Mouse (Mus musculus) liver, embryonic 15.5 days (tissue): ENCODE measurements around the gene Sppl2a. TPM values are rescaled to one million over a fixed set of nuclear protein-coding genes. Genes with fewer than 3 reads are reported as not detected.
"Not testable (repeated sequence)": the region's sequence is repeated elsewhere in the genome, so short reads cannot be mapped to it uniquely, and the experiment has no call there.

Experiments
- ATAC-seq: fragments of 200-750 bp; cut with Nextera tagmentation; 2 replicates; pipeline ENCODE4 v1.8.0; 2017; ENCODE audit warnings: moderate number of reproducible peaks, mild to moderate bottlenecking, moderate library complexity; ENCODE audit not compliant: insufficient read depth
- H3K27ac ChIP-seq: fragments of 300-500 bp; sonication (generic); replicated peaks from 2 replicates; pipeline ENCODE4 v1.5.1; 2015; ENCODE audit warnings: mild to moderate bottlenecking, inconsistent platforms
- H3K27me3 ChIP-seq: fragments of 300-500 bp; sonication (generic); 2 replicates; pipeline ENCODE4 v1.6.1; 2015; ENCODE audit warnings: mild to moderate bottlenecking, inconsistent platforms
- H3K36me3 ChIP-seq: fragments of 300-500 bp; sonication (generic); replicated peaks from 2 replicates; pipeline ENCODE4 v1.6.1; 2015; ENCODE audit warnings: moderate library complexity, mild to moderate bottlenecking, inconsistent platforms
- H3K4me1 ChIP-seq: fragments of 300-500 bp; sonication (generic); replicated peaks from 2 replicates; pipeline ENCODE4 v1.6.1; 2015; ENCODE audit warnings: inconsistent platforms
- H3K4me2 ChIP-seq: fragments of 300-500 bp; sonication (generic); 2 replicates; pipeline ENCODE4 v1.6.1; 2015; ENCODE audit warnings: moderate library complexity, mild to moderate bottlenecking, inconsistent platforms
- H3K4me3 ChIP-seq: fragments of 300-500 bp; sonication (generic); replicated peaks from 2 replicates; pipeline ENCODE4 v1.5.1; 2015; ENCODE audit warnings: mild to moderate bottlenecking, inconsistent platforms
- H3K9ac ChIP-seq: fragments of 300-500 bp; sonication (generic); 2 replicates; pipeline ENCODE4 v1.6.1; 2015; ENCODE audit warnings: moderate library complexity, mild to moderate bottlenecking, inconsistent platforms
- H3K9me3 ChIP-seq: fragments of 300-500 bp; sonication (generic); replicated peaks from 2 replicates; pipeline ENCODE4 v1.6.1; 2016; ENCODE audit warnings: inconsistent platforms
- WGBS: fragments of 180-500 bp; shearing (Covaris S2); methylation state at CpG from one replicate; pipeline ENCODE4 v1.1.7; 2015; ENCODE audit warnings: mixed read lengths; ENCODE audit not compliant: insufficient replicate concordance; 5-methylcytosine and 5-hydroxymethylcytosine counted together
- polyA plus RNA-seq: library from polyadenylated mRNA; unstranded; fragments of >200 nt; fragmentation: Nextera tagmentation; extraction: Ambion mirVana; gene quantifications from 2 replicates; pipeline ENCODE4 v1.2.1, GENCODE M21; 2015

Sppl2a gene
- polyA plus RNA-seq, 1 experiment from 2014 or later = 20.0 TPM

- ATAC-seq = no peak
- H3K9ac ChIP-seq = no peak overlapping the region
- no peak overlapping the region for H3K27ac ChIP-seq
- peaks cover 17% of the 10 kb centered on the region for H3K36me3 ChIP-seq
- H3K4me2 ChIP-seq = no peak overlapping the region
- H3K27me3 ChIP-seq = no peaks in the 10 kb centered on the region
- H3K4me3 ChIP-seq = no peak overlapping the region
- 75% methylated on average over 6 of the region's 6 CpGs for WGBS
- no peaks in the 10 kb centered on the region for H3K9me3 ChIP-seq
- peaks cover 3% of the 10 kb centered on the region; the same call in 1 of the 2 replicates for H3K4me1 ChIP-seq
Measured at GRCm38 (mm10) chr2:126896941-126897340, 36.1 kb downstream of the Sppl2a start.

GRCm38 (mm10) chr2:126894245-126894644 is 38.8 kb downstream of the Sppl2a start:
- no peak for ATAC-seq

GRCm38 (mm10) chr2:126892316-126892715 is 40.7 kb downstream of the Sppl2a start:
- H3K36me3 ChIP-seq = peaks cover 6% of the 10 kb centered on the region; the same call in 1 of the 2 replicates
- no peak overlapping the region for H3K4me2 ChIP-seq
- no peak overlapping the region for H3K4me3 ChIP-seq
- no peak overlapping the region for H3K9ac ChIP-seq
- ATAC-seq = no peak
- peaks cover 3% of the 10 kb centered on the region; the same call in 1 of the 2 replicates for H3K4me1 ChIP-seq
- no peak overlapping the region for H3K27ac ChIP-seq
- H3K27me3 ChIP-seq = no peaks in the 10 kb centered on the region
- 79% methylated on average over 7 of the region's 7 CpGs for WGBS
- H3K9me3 ChIP-seq = no peaks in the 10 kb centered on the region

More at GRCm38 (mm10) chr2:126894245-126894644, 38.8 kb downstream of the Sppl2a start:
- Histone ChIP-seq H3K4me1 (peaks cover 3% of the 10 kb centered on the region; the same call in 1 of the 2 replicates), H3K9ac (no peak overlapping the region), H3K4me3 (no peak overlapping the region), H3K27ac (no peak overlapping the region), H3K4me2 (no peak overlapping the region), H3K27me3 (no peaks in the 10 kb centered on the region), H3K36me3 (peaks cover 6% of the 10 kb centered on the region; the same call in 1 of the 2 replicates), H3K9me3 (no peaks in the 10 kb centered on the region)
- 86% methylated on average over 3 of the region's 3 CpGs for WGBS

DNA sequence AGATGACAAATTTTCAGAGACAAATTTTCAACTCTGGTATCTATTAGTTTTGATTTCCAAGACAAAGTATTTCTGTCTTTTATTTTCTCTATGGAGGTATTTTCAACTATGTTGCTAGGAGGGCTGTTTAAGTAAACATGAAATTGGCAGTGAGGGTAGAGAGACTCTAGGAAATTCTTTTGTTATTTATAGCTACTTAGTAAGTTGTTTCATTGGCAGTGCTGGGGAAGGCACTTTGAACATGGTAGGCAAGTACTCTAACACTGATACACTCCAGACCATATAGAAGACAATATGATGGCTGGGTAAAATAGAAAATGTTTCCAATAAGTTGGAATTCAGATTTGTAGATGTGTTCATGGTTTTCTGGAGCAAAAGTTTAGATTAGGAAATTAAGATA is 41.3 kb downstream of the Sppl2a start:
- no peak for ATAC-seq
- Histone ChIP-seq H3K4me3 (no peak overlapping the region), H3K9me3 (no peaks in the 10 kb centered on the region), H3K27me3 (no peaks in the 10 kb centered on the region), H3K27ac (no peak overlapping the region), H3K4me1 (peaks cover 3% of the 10 kb centered on the region; the same call in 1 of the 2 replicates), H3K9ac (no peak overlapping the region), H3K36me3 (peaks cover 6% of the 10 kb centered on the region; the same call in 1 of the 2 replicates), H3K4me2 (no peak overlapping the region)

GRCm38 (mm10) chr2:126887141-126887540 is 45.9 kb downstream of the Sppl2a start:
- no peak overlapping the region for H3K4me3 ChIP-seq
- WGBS = 68% methylated on average over 3 of the region's 3 CpGs
- no peaks in the 10 kb centered on the region for H3K36me3 ChIP-seq
- no peak overlapping the region for H3K4me2 ChIP-seq
- no peaks in the 10 kb centered on the region for H3K27me3 ChIP-seq
- no peak overlapping the region for H3K9ac ChIP-seq
- no peaks in the 10 kb centered on the region for H3K9me3 ChIP-seq
- no peaks in the 10 kb centered on the region for H3K4me1 ChIP-seq
- ATAC-seq = no peak
- H3K27ac ChIP-seq = no peak overlapping the region

- no peak for ATAC-seq
- no peaks in the 10 kb centered on the region for H3K27me3 ChIP-seq
- no peaks in the 10 kb centered on the region for H3K4me1 ChIP-seq
- H3K9ac ChIP-seq = no peak overlapping the region
- no peak overlapping the region for H3K4me2 ChIP-seq
- H3K9me3 ChIP-seq = no peaks in the 10 kb centered on the region
- H3K4me3 ChIP-seq = no peak overlapping the region
- H3K36me3 ChIP-seq = no peaks in the 10 kb centered on the region
- H3K27ac ChIP-seq = no peak overlapping the region
- WGBS = 52% methylated on average over 2 of the region's 2 CpGs
Measured at GRCm38 (mm10) chr2:126885871-126886270, 47.2 kb downstream of the Sppl2a start.

DNA sequence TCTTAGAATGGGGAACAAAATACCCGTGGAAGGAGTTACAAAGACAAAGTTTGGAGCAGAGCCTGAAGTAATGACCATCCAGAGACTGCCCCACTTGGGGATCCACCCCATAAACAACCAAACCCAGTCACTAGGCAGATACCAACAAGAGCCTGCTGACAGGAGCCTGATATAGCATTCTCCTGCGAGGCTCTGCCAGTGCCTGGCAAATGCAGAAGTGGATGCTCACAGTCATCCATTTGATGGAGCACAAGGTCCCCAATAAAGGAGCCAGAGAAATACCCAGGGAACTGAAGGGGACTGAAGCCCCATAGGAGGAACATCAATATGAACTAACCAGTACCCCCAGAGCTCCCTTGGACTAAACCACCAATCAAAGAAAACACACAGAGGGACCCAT is 50.3 kb downstream of the Sppl2a start:
- not testable (repeated sequence) for H3K27ac ChIP-seq, H3K27me3 ChIP-seq, H3K4me3 ChIP-seq, H3K4me2 ChIP-seq, ATAC-seq, H3K4me1 ChIP-seq, H3K36me3 ChIP-seq, H3K9ac ChIP-seq, H3K9me3 ChIP-seq
- WGBS = 28% methylated on average over 2 of the region's 2 CpGs

GRCm38 (mm10) chr2:126877991-126878390 is 55.0 kb downstream of the Sppl2a start:
- WGBS = 87% methylated on average over 1 of the region's 1 CpGs
- H3K27me3 ChIP-seq = no peaks in the 10 kb centered on the region
- no peak overlapping the region for H3K4me2 ChIP-seq
- ATAC-seq = no peak
- no peak overlapping the region for H3K27ac ChIP-seq
- H3K9ac ChIP-seq = no peak overlapping the region
- peaks cover 22% of the 10 kb centered on the region for H3K4me1 ChIP-seq
- H3K36me3 ChIP-seq = no peaks in the 10 kb centered on the region
- H3K4me3 ChIP-seq = no peak overlapping the region
- no peaks in the 10 kb centered on the region for H3K9me3 ChIP-seq

DNA sequence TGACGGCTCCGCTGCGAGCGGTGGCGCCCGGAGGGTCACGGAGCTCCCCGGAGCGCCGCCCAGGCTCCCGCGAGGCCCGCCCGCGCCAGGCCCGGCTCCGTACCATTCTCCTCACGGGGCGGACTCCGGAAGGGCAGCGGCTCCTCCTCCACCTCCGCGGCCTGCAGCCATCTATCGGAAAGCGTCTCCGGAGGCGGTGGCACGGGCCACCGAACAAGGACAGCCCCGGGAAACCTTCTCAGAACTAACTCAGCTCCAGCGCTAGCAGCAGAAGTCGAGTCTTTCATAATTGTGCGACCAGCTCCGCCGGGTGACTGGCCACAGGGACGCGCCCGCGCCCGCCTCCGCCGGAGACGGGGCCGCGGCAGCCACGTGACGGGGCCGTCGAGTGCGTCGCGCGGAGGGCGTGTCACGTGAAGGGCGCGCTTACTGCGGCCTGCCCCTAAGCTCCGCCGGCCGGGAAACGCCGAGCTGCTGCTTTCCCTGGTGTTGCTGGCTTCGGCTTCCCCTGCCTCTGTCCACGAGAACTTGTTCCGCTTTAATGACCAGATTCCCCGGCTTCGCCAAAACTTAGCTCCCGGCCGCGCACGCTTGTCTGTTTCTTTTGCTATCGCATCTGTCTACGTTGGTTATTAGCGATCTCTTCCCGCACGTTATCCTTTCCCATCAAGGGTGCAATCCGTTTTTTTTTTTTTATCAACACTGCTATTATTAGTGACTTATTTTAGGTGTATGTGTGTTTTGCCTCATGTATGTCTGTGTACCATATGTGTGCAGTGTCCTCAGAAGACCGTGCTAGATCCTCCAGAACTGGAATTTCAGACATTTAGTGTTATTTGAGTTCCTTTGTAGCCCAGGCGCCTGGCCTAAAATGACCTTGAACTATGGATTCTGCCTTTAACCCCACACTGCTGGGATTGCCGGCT is 56.9 kb downstream of the Sppl2a start, which contains the start of gene Trpm7:
Gene Trpm7, minus strand, starts transcription at position 360 of the 926 bp plus-strand sequence.
- no peaks in the 10 kb centered on the region for H3K36me3 ChIP-seq
- no peaks in the 10 kb centered on the region for H3K27me3 ChIP-seq
- H3K9me3 ChIP-seq = no peaks in the 10 kb centered on the region
- peak within 1 kb of the TSS; percentile 78 for H3K4me3 ChIP-seq
- H3K4me2 ChIP-seq = peak within 1 kb of the TSS; percentile 90
- peak within 1 kb of the TSS; percentile 85 for H3K9ac ChIP-seq
- peaks cover 27% of the 10 kb centered on the region for H3K4me1 ChIP-seq
- ATAC-seq = peak; percentile 97
- whole genome bisulfite sequencing = under 1% methylated on average over 81 of the region's 81 CpGs
- H3K27ac ChIP-seq = peak within 1 kb of the TSS; percentile 100

- Histone ChIP-seq H3K36me3 (no peaks in the 10 kb centered on the region), H3K27ac (peak overlapping the region; percentile 100), H3K4me3 (peak overlapping the region; percentile 78), H3K27me3 (no peaks in the 10 kb centered on the region), H3K9ac (peak overlapping the region; percentile 85), H3K9me3 (no peaks in the 10 kb centered on the region), H3K4me1 (peaks cover 27% of the 10 kb centered on the region), H3K4me2 (peak overlapping the region; percentile 90)
- WGBS = 0% methylated on average over 18 of the region's 18 CpGs
- ATAC-seq = peak; percentile 49
Measured at GRCm38 (mm10) chr2:126875516-126875835, 57.6 kb downstream of the Sppl2a start.

DNA sequence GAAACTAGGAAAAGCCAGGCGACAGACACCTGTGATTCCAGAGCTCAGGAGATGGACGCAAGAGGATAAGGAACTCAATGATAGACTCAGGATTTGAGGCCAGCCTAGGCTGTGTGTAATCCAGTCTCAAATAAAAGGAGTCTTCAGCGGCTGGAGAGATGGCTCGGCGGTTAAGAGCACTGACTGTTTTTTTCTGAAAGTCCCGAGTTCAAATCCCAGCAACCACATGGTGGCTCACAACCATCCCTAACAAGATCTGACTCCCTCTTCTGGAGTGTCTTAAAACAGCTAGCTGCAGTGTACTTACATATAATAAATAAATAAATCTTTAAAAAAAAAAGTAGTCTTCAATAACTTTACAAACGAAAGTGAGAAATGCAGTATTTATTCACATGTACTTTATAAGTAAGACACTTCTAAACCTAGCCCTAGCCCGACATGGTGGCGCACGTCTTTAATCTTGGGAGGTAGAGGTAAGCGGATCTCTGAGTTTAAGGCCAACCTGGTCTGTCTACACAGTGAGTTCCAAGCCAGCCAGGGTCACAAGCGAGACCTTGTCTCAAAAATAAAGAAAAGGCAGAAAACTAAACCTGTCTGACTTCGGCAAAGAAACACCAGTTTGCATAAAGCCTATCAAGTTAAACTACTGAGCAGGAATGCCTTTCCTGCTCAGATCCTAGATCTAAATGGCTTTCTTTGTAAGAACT is 58.1 kb downstream of the Sppl2a start:
- peak overlapping the region; percentile 85 for H3K9ac ChIP-seq
- WGBS = 19% methylated on average over 13 of the region's 13 CpGs
- H3K27me3 ChIP-seq = no peaks in the 10 kb centered on the region
- H3K4me2 ChIP-seq = peak overlapping the region; percentile 90
- H3K36me3 ChIP-seq = no peaks in the 10 kb centered on the region
- H3K9me3 ChIP-seq = no peaks in the 10 kb centered on the region
- H3K4me1 ChIP-seq = peaks cover 27% of the 10 kb centered on the region
- ATAC-seq = no peak
- H3K4me3 ChIP-seq = peak overlapping the region; percentile 78
- H3K27ac ChIP-seq = peak overlapping the region; percentile 100
